Mouse (Mus musculus) CD4-positive, CD25-positive, alpha-beta regulatory T cell, adult 2 months (primary cell): ENCODE measurements around the gene Unc93b1.

Source experiments
- DNase-seq: peaks from one replicate; pipeline ENCODE4 v3.0.0-alpha.2; 2012; ENCODE audit warnings: low read depth, low spot score

The Unc93b1 gene

DNA sequence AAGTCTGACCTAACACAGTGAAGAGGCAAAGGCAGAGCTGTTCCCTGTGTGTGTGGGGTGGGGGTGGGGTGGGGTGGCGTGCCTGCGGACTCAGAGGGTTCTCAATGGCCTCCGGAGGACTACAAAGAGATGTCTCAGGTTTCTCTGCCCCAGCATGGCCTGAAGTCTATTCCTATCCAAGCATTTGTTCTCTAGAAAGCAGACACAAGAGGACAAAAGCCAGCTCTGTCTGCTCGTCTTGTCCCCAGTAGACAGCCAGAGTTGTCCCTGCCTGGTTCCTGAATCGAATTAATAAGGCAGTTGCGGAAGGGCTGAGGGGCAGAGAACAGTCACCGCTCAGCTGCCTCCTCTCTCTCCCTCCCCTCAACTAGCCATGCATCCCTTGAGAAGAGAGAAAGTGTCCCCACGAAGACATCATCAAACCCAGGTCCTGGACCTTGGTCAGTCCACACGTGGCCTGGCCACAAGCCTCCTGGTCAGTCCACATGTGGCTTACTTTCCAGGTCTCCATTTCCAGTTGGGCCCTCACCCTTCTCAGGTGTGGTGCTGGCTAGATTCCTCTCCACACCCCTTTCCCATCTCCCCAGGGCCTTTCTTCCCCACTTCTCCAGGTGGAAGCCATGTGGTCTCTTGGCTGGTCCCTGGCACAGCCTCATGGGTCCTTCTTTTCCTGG lies 48.7 kb downstream of the Unc93b1 start:
- no peak for DNase-seq

DNA sequence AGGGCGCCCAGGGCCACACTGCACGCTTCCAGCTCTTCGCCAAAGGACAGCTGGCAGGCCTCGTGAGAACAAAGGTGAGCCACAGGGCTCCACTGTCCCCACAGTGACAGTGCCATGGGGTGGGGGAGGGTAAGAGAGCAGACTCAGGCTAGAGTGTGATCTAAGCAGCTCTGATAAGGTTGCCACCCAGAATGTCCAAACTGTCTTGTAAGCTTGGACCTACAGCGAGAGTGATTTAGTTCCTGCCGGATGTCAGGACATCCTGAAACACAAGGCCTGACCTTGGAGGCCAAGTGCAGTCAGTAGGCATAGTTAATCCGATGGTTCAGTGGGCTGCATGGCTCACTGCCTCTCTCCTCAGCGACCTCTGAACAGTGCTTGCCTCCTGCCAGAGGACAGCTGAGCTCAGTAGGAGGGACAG lies 50.3 kb downstream of the Unc93b1 start:
- no peak for DNase-seq

DNA sequence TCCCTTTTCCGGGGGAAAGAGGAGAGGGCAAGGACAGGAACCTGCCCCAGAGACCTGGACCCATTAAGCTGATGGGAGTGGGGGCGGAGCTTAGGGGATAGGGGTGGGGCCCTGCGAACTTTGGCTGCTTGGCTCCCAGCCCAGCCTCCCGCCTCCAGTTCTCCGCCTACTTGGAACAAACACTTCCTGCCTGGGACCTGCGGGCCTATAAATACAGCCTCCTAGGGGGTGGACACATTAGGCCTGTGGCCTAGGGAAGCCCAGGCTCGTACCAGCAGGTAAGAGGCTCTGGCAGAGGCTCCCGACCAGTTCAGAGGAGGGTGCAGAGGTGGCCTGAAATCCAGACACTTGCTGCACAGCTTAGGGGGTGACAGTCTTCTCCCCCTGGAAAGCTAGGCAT lies 51.3 kb downstream of the Unc93b1 start, which contains the start of gene Acy3:
TSS of gene Acy3 (plus strand) at position 237 of the 400 bp plus-strand sequence.
- peak; percentile 31 for DNase-seq

DNA sequence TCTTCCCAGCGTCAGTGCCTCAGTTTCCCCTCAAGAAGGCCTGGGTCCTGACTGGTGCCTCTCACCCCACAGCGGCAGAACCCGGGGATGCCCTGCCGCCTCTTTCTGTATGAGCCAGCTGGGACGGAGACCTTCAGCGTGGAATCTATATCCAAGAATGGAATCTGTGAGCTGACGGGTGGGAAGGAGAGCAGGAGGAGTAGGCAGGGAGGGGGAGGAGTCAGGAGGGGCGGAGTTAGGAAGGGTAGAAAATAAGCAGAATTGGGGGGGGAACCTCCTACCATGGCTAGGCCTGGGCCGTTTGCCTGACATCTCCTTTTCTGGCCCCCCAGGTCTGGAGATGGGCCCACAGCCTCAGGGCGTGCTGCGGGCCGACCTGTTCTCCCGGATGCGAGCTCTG lies 53.1 kb downstream of the Unc93b1 start:
- DNase-seq: no peak

DNA sequence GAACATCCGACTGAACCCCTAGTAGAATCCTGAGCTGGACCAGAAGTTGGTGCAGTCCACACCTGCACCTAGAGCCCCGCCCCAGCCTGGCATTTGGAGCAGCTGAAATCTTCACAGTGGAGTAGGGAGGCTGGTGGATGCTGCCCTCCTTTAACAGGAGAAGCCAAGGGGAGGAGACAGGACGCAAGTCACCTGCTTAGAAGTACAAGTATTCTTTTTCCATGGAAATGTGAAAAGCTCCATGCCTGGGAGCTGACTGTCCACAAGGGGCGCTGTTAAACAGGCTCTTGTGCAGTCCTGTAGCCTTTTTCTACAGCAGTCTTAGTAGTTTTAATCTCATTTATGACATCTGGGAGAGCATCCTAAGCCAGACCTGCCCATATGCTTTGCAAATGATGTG lies 53.8 kb downstream of the Unc93b1 start:
- DNase-seq: no peak

DNA sequence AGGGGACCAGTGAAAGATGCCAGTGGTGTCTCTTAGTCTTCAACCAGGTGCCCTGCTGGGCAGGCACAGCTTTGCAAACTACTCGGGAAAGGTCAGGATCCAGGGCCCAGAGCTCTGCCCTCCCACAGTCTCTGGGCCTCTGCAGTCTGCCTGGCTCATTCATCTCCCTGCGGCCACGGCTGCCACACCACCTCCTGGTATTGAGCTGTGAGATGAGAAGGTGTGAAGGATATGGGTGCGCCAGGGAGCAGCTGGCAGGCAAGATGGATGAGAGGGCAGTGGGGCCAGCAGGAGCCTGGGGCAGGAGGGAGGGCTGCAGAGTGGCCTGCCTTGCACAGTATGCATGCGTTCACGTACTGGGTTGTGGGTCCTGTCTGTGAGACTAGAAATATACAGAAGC lies 55.8 kb downstream of the Unc93b1 start:
- no peak for DNase-seq

DNA sequence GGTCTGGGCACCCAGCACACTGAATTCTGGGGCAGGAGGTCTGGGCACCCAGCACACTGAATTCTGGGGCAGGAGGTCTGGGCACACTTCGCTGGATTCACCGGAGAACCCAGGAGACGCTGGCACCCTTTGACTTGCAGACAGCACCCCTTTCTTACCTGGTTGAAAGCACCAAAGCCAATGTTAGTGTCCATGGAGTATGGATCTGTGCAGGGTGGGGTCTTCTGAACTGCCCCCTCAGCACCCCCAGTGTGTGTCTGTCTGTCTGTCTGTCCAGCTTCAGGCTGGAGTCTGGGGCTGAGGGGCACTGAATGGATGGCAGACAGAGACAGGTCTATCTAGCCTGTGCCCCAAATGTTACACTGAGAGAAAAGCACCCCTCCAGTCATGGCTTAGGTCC lies 56.6 kb downstream of the Unc93b1 start:
- no peak for DNase-seq

DNA sequence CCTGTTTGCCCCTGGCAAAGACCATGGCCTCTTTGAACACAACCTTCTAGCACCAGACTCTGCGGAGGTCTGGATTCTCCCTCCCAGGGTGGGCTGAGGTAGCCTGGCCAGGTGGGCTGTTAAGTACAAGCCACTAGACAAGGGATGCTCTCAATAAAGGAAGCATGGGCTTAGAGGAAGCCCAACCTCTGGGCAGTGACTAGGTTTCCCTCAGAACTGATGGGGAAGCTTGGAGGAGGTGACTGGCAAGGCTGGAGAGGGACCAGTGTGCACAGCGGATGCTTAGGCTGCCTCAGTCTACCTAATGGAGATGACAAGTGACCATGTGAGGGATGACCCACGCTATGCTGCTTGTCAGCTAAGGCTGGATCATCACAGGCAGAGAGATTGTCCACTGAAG lies 57.0 kb downstream of the Unc93b1 start:
- DNase-seq: no peak

DNA sequence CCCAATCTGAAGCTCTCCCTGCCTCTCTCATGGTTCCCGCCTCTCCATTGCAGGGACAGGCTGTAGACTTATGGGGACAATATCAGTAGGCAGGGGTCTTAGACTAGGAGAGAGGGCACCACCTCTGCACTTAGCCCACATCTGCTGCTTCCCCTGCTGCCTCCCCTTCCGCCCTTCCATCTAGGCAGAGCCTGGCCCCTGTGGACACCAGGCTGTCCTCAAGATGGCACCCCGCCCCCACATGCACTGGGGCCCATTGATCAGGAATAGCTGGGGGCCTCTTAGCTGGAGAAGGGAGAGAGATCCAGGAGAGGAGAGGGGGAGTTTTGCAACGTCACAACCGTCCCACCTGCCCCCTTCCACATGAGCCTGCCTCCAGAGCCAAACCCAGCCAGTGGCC lies 57.4 kb downstream of the Unc93b1 start, which contains the start of gene Tbx10:
TSS of gene Tbx10 (plus strand) at position 337 of the 400 bp plus-strand sequence.
- no peak for DNase-seq

DNA sequence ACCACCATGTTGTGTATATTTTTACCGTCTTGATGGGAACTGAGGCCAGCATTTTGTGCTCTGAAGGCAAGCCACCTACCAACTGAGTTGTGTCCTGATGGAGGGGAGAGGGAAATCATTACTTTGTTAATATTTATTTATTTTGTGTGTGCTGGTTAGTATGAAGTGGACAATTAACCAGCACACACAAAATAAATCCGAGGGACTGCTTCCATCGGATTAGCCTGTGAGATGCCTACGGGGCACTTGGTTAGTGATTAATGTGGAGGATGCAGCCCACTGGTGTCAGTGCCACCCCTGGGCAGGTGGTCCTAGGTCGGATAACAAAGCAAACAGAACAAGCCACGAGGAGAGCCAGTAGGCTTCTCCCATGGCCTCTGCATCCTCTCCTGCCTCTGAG lies 59.9 kb downstream of the Unc93b1 start:
- DNase-seq: no peak

DNA sequence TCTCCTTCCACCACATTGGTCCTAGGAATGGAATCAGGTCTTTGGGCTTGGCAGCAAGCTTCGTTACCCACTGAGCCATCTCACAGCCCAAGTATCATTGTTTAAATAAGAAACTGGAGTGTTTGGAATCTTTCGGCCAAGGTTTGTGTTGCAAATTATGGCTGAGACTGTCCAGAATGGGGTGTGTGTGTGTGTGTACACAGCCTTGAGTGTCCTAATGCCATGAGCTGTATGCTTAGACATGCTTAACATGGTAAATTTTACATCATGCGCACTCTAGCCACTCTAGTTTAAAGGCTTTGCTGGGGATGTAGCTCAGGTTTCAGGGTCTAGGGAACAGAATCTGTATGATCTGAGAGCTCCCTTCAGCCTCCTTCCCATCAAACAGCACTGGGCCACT lies 60.5 kb downstream of the Unc93b1 start:
- no peak for DNase-seq

DNA sequence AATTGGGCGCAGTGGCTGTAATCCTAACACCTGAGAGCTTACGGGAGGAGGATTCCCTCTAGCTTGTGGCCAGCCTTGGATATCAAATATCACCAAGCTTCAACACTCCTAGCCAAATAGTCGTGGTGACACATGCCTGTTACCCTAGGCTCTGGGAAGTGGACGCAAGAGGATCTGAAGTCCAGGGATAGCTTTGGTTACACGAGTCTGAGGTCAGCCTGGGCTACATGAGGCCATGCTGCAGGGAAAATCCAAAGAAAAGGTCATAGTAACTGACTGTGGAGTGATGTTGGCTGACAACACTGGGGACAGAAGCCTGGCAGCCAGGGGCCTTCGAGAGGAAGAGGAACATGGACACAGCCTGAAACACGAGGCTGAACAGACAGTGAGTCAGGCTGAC lies 61.1 kb downstream of the Unc93b1 start:
- DNase-seq: no peak

DNA sequence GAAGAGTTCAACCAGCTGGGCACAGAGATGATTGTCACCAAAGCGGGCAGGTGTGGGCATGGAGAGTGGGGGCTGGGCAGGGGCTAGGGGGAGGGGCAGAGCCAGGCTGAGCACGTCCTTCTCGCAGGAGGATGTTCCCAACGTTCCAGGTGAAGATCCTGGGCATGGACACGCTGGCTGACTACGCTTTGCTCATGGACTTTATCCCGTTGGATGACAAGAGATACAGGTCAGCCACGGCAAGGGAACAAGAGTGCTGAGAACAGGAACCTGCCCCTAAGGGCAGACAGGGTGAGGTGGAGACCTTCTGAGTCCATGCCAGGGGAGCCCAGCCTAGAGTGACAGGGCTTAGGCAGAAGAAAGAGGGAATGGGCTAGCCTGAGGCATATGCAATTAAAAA lies 61.8 kb downstream of the Unc93b1 start:
- DNase-seq: no peak

DNA sequence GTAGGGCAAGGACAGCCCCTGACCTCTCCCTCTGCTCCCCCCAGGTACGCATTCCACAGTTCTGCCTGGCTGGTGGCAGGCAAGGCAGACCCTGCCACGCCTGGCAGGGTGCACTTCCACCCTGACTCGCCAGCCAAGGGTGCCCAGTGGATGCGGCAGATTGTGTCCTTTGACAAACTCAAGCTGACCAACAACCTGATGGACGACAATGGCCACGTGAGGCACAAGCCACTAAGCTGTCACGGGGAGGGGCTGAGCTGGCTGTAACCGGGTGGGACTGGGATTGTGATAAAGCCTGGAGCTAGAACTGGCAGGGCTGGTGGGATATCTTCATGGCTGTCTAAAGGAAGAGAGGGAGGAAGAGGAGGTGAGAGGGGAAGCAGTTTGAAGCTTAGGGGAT lies 62.2 kb downstream of the Unc93b1 start:
- DNase-seq: no peak

DNA sequence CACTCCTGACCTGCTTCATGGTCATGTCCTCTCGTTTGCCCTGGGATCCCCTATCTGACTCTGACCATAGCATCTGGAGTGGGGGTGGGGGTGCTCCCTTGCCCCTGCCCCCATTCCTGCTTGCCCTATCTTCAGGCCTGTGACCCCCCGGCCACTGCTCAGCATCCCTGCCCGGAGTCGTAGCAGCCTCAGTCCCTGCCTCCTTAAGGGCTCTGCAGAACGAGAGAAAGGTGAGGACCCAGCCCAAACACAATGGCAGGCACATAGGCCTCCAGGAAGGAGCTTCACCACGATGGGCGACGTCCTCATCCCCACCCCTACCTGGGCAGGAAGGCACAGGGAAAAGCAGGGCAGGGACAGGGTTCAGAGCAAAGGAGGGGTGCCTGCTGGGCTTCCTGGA lies 63.3 kb downstream of the Unc93b1 start:
- no peak for DNase-seq
